Mouse (Mus musculus) heart, adult 2 months (tissue): ENCODE data around the gene Terb1. TPM values are rescaled to one million over a fixed set of nuclear protein-coding genes. Genes with fewer than 3 reads are reported as not detected.

Experiments used
- DNase-seq, 2 experiments: peaks; one replicate each; pipeline ENCODE4 v3.0.0; 2021
- H3K27ac ChIP-seq: fragments of 200-600 bp; 2 replicates; pipeline ENCODE4 v1.8.1; 2022
- H3K27me3 ChIP-seq: fragments of 200-500 bp; 2 replicates; pipeline ENCODE4 v1.6.1; 2012; ENCODE audit warnings: mild to moderate bottlenecking, low read length, inconsistent platforms, mixed read lengths; ENCODE audit not compliant: control insufficient read depth, insufficient read depth
- H3K36me3 ChIP-seq: fragments of 200-500 bp; 2 replicates; pipeline ENCODE4 v1.6.1; 2012; ENCODE audit warnings: low read length, inconsistent platforms; ENCODE audit not compliant: control insufficient read depth, insufficient read depth
- H3K4me1 ChIP-seq: fragments of 200-500 bp; 2 replicates; pipeline ENCODE4 v1.6.1; 2011; ENCODE audit warnings: low read length; ENCODE audit not compliant: control insufficient read depth, insufficient read depth
- H3K4me3 ChIP-seq: fragments of 200-600 bp; 2 replicates; pipeline ENCODE4 v1.8.1; 2022
- H3K79me2 ChIP-seq: fragments of 200-500 bp; replicated peaks from 2 replicates; pipeline ENCODE4 v1.6.1; 2012; ENCODE audit warnings: mild to moderate bottlenecking, inconsistent platforms, low read length, moderate library complexity, mixed read lengths; ENCODE audit not compliant: control insufficient read depth, insufficient read depth
- H3K9ac ChIP-seq: fragments of 200-500 bp; 2 replicates; pipeline ENCODE4 v1.6.1; 2012; ENCODE audit warnings: low read depth, mild to moderate bottlenecking, control low read depth, inconsistent platforms, low read length, mixed read lengths
- CTCF ChIP-seq: fragments of 200-600 bp; IDR thresholded peaks from 2 replicates; pipeline ENCODE4 v1.8.1; 2022; ENCODE audit warnings: antibody characterized with exemption, mild to moderate bottlenecking, moderate library complexity
- EP300 ChIP-seq: fragments of 200-500 bp; IDR thresholded peaks from 2 replicates; pipeline ENCODE4 v1.6.1; 2011; ENCODE audit warnings: low read depth, low read length, control low read depth; ENCODE audit not compliant: insufficient read depth
- POLR2A ChIP-seq: fragments of 200-500 bp; IDR thresholded peaks from 2 replicates; pipeline ENCODE4 v1.6.1; 2011; ENCODE audit warnings: mild to moderate bottlenecking, low read depth, low read length, control low read depth; ENCODE audit not compliant: insufficient read depth
- WGBS: fragments of 180-500 bp; shearing (Covaris S2); methylation state at CpG from one replicate; pipeline ENCODE4 v1.1.7; 2018; 5-methylcytosine and 5-hydroxymethylcytosine counted together
- intact Hi-C: fragments of 180-260 bp; cut with DNase I; formaldehyde crosslinking; loops from one replicate; pipeline ENCODE4 v1.15.1; 2025
- polyA plus RNA-seq: library from polyadenylated mRNA; depleted of rRNA; stranded (reverse); fragments of >200 nt; gene quantifications from 2 replicates; pipeline ENCODE4 v1.2.3, GENCODE M21; 2012
- total RNA-seq, 2 experiments: library from RNA; stranded (reverse); gene quantifications; 2 replicates each; pipeline ENCODE4 v1.2.3; 2021

The Terb1 gene
- total and polyA plus RNA-seq, 3 experiments, result not detected

DNA sequence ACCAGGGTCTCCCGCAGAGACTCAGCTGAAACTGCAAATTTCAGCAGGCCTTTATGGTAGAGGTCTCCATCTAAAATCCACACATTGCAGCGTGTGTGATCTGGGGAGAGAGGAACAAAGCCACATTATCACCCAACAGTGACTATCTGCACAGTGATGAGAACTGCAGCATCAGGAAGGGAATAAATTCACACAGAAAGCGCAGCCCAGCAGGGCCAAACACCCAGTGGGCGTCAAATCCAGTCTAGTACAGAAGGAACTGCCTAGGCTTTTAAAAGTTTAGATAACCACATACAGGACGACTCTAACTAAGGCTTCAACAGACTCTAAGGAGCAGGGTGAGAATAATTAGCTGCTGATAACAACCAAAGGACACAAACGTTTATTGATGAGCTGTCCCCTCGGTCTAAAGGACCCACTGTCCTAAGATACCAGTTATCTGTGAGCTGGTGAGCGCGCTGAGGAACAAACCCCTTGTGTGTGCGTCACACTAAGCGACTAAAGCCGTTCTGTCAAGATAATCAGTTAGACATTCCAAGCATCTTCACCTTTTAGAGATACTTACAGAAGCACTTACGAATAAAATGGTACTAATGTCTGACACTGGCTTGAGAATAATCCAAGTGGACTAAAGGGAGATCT is 72.1 kb downstream of the Terb1 start:
- Histone ChIP-seq H3K79me2 (peaks cover 11% of the 10 kb centered on the region), H3K4me1 (peaks cover 21% of the 10 kb centered on the region), H3K9ac (no peak overlapping the region), H3K27me3 (no peaks in the 10 kb centered on the region), H3K27ac (no peak overlapping the region), H3K36me3 (peaks cover 23% of the 10 kb centered on the region), H3K4me3 (no peak overlapping the region)
- DNase-seq, result no peak
- 78% methylated on average over 13 of the region's 13 CpGs for WGBS
- intact Hi-C loops, result no loop called here
- TF ChIP-seq POLR2A, result no peak
- TF ChIP-seq CTCF, result no peak
- no peak for TF ChIP-seq EP300

DNA sequence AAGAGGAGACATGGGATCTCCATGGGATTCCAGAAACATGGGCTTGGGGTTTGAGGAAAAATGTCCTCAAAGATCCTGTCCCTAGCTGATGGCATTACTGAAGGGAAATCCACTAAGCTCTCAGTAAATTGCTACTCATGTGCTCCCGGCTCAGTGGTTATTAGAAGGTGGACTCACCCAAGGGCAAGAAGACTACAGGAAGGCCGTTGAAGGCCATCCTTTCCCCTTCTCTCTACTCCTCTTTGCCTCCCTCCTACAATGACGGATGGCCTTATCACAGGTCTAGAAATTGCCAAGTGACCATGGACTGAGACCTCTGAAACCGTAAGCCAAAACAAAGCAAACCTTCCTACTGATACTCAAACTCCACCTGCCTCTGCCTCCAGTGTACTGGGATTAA is 73.1 kb downstream of the Terb1 start:
- Histone ChIP-seq H3K9ac (no peak overlapping the region), H3K27ac (peak overlapping the region; percentile 87), H3K27me3 (no peaks in the 10 kb centered on the region), H3K79me2 (peaks cover 5% of the 10 kb centered on the region), H3K36me3 (peaks cover 23% of the 10 kb centered on the region), H3K4me3 (no peak overlapping the region), H3K4me1 (peaks cover 17% of the 10 kb centered on the region)
- intact Hi-C loops, result no loop called here
- DNase-seq, result no peak
- no peak for TF ChIP-seq EP300
- no peak for TF ChIP-seq POLR2A
- TF ChIP-seq CTCF, result no peak
- 60% methylated on average over 4 of the region's 4 CpGs for WGBS

DNA sequence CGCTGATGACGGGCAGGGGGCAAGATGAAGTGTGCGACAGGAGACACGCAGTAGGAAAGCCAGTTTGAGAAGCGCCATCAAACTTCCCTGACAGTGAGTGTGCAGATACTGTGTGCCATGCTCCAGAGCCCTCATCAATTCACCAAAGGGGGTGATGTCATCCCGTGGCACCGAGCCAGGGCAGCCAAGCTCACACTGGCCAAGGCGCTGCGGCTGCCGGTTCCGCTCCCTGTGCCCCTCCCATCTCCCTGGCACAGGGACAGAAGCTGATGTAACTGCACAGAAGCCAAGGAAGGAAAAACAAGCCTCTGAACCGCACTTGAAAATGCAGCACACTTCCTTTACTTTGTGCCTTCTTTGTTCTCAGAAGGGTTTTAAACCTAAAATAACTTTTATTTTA is 73.7 kb downstream of the Terb1 start:
- TF ChIP-seq EP300 (peak; percentile 81), CTCF (no peak), POLR2A (peak; percentile 48; the same call in 1 of the 2 replicates)
- Histone ChIP-seq H3K79me2 (peaks cover 4% of the 10 kb centered on the region), H3K4me3 (no peak overlapping the region), H3K4me1 (peaks cover 13% of the 10 kb centered on the region), H3K27me3 (no peaks in the 10 kb centered on the region), H3K27ac (peak overlapping the region; percentile 87), H3K36me3 (peaks cover 23% of the 10 kb centered on the region), H3K9ac (peak overlapping the region; percentile 44)
- intact Hi-C loops, result no loop called here
- WGBS, result 2% methylated on average over 12 of the region's 12 CpGs
- peak; percentile 97 to 99 for DNase-seq

DNA sequence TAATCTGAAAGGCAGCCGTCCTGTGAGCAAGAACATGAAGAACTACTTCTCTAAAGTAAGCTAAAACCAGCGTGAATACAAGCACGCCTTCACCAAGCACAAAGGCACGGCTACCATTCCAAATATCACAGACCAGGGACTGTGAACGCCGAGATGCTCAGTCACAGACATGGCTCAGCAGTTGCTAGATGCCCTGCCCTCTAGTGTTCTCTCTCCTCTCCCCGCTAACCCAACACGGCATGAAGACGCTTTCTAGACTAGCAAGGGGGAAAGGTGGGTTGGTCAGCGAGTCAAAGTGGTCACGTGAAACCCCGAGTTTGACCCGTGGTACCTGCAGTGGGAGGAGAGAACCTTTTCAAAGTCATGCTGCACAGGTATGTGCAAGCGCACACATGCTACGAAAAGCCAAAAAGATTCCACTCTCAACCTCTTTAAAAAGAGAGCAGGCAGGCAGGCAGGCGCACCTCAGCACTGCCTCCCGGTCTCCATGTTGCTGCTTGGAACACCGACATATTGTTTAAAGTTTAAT is 74.8 kb downstream of the Terb1 start:
- whole genome bisulfite sequencing, result 79% methylated on average over 18 of the region's 18 CpGs
- no peak overlapping the region for H3K27ac ChIP-seq
- peaks cover 20% of the 10 kb centered on the region for H3K36me3 ChIP-seq
- no peaks in the 10 kb centered on the region for H3K27me3 ChIP-seq
- H3K9ac ChIP-seq, result no peak overlapping the region
- no peak overlapping the region for H3K4me3 ChIP-seq
- H3K4me1 ChIP-seq, result peaks cover 13% of the 10 kb centered on the region
- intact Hi-C loops, result loop anchor here (2.0 kb wide), 1 partner anchor 90 kb away; no protein-coding TSS in a partner anchor
- TF ChIP-seq EP300 (no peak), CTCF (no peak), POLR2A (no peak)
- H3K79me2 ChIP-seq, result peaks cover 4% of the 10 kb centered on the region
- no peak for DNase-seq

DNA sequence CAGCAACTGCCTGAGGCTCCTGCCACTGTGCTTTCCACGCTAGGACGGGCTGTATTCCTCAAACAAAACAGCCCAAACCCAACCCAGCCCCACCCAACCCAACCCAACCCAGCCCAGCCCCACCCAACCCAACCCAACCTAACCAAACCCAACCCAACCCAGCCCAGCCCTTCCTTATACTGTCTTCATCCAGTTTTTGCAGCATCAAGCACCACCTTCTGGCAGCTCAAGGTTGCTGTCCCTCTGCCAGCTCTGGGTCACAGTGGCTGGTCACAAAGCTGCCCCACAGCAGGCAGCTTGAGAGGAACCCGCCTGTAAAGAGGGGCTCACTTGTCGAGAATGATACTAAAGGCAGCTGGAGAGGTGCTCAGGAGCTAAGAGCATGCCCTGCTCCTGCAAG is 75.4 kb downstream of the Terb1 start:
- H3K79me2 ChIP-seq, result peaks cover 4% of the 10 kb centered on the region
- H3K36me3 ChIP-seq, result peaks cover 20% of the 10 kb centered on the region
- peaks cover 13% of the 10 kb centered on the region for H3K4me1 ChIP-seq
- WGBS, result 62% methylated on average over 4 of the region's 4 CpGs
- DNase-seq, result peak in 1 of 2 experiments; percentile 22
- no peaks in the 10 kb centered on the region for H3K27me3 ChIP-seq
- H3K27ac ChIP-seq, result no peak overlapping the region
- no peak overlapping the region for H3K4me3 ChIP-seq
- no peak overlapping the region for H3K9ac ChIP-seq
- TF ChIP-seq POLR2A (no peak), CTCF (peak; percentile 33; the same call in 1 of the 2 replicates)
- intact Hi-C loops, result loop anchor here (2.0 kb wide), 1 partner anchor 89 kb away; no protein-coding TSS in a partner anchor

DNA sequence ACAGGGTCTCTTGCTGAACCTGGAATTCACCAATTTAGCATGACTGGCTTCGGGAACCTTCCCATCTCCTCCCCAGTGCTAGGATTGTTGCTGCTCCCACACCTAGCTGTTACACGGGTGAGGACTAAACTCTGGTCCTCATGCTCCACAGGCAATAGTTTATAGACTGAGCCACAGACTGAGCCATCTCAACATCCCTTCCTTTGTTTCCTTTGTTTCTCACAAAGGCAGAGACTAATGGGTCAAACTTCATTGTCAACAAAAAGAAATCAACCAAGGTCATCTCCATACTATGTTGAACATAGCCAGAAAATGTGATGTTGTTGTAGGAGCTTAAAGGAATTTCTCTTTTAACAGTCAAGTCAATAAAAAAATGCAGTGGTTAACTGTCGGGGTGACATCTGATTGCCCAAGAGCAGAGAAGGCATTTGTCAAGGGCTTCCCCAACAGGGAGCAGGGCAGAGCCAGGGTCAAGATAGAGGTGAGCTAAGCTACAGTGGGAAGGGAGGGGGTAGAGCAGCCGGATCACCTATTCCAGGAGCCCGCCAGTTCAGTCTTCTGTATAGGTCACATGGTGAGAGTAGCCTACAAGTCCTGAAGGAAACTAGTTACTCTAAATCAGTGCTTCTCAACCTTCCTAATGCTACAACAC is 76.4 kb downstream of the Terb1 start:
- Histone ChIP-seq H3K36me3 (peaks cover 20% of the 10 kb centered on the region), H3K27ac (no peak overlapping the region), H3K79me2 (peaks cover 4% of the 10 kb centered on the region), H3K27me3 (no peaks in the 10 kb centered on the region), H3K9ac (no peak overlapping the region), H3K4me3 (no peak overlapping the region), H3K4me1 (peaks cover 13% of the 10 kb centered on the region)
- intact Hi-C loops, result no loop called here
- TF ChIP-seq POLR2A (no peak), EP300 (no peak), CTCF (no peak)
- no peak for DNase-seq
- 71% methylated on average over 5 of the region's 5 CpGs for WGBS
